Mouse (Mus musculus) lung, postnatal 0 days (tissue): ENCODE measurements at regions not wholly inside any gene's neighbourhood (a gene's known extent, or its start where the extent isn't known, plus 50 kb on each side); places are given as distances from the start of the nearest gene placed in this dataset.

Experiments
- CTCF ChIP-seq: IDR thresholded peaks from 2 replicates; pipeline ENCODE4 v1.5.1; 2016; ENCODE audit warnings: antibody characterized with exemption, mild to moderate bottlenecking
- EP300 ChIP-seq: IDR thresholded peaks from 2 replicates; pipeline ENCODE4 v1.6.1; 2016; ENCODE audit warnings: antibody characterized with exemption, mild to moderate bottlenecking, control low read depth

DNA sequence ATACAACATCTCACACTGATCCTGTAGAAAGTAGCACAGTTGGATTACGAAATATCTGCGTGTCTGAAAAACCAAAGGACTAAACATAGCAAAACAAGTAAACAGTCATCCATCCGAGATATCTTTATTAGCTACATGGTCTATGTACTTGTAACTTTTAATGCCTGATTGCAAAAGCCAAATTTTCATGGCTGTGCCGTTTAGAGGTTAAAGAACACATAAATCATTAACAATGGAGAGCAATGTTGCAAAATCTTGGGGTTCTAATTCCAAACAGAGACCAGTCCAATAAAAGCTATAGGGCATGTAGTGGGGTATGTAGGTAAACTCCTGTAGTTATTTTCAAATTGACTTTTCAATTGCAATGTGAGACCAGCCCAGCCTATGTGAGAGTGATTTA, 162.0 kb downstream of the Vgll3 start:
- TF ChIP-seq CTCF (no peak), EP300 (no peak)
